Mouse (Mus musculus): ENCODE measurements around the gene Rptor. TPM values are rescaled to one million over a fixed set of nuclear protein-coding genes. Genes with fewer than 3 reads are reported as not detected.

The Rptor gene
- polyA plus RNA-seq, 1 experiment from 2014 or later, result 17.7 TPM

DNA sequence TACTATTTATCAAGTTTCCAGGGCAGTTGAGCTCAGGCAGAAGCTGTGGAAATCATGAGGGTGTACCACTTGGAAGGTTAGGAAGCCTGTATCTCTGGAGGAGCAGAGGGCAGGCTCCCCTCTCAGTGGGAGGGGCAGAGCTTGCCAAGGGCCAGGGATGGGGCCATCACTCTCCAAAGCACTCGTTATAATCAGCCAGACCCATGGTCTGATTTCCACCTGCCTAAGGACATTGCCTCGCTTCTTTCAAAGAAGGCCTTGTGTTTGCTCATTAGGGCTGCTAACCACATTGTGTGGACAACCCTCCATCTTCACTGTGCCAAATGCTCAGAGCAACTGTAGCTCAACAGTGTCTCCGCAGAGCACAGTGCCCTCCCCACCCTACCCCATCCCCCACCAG lies 215.2 kb downstream of the Rptor start:
- H3K9me3 ChIP-seq, result no peaks in the 10 kb centered on the region
- no peaks in the 10 kb centered on the region for H3K27me3 ChIP-seq
- H3K4me1 ChIP-seq, result no peaks in the 10 kb centered on the region
- peaks cover 49% of the 10 kb centered on the region for H3K36me3 ChIP-seq
- WGBS, result 52% methylated on average over 3 of the region's 3 CpGs
- H3K4me2 ChIP-seq (replicated peaks), result no peak overlapping the region
- no peak overlapping the region for H3K27ac ChIP-seq
- H3K9ac ChIP-seq, result no peak overlapping the region
- ATAC-seq (ENCODE audit: insufficient number of reproducible peaks, insufficient read depth, low FRiP score, low TSS enrichment), result no peak
- H3K4me3 ChIP-seq, result no peak overlapping the region

DNA sequence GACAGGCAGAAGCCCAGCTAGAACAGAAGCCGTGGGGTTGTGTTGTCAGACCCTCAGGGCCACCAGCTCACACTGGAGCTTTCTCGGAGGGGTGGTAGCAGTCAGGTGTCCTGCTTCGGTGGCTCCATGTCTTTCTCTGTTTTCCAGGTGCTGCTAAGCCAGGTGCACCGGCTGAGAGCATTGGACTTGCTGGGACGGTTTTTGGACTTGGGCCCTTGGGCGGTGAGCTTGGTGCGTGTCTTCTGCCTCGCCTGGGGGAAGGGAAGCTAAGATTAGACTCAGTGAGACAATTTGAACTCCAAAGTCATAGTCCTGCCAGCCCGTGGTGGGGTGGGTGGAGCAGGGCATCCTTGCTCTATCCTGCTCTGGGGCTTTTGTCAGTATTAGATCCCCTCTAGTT lies 218.8 kb downstream of the Rptor start:
- H3K9ac ChIP-seq, result no peak overlapping the region
- H3K4me3 ChIP-seq, result no peak overlapping the region
- H3K27me3 ChIP-seq, result no peaks in the 10 kb centered on the region
- no peaks in the 10 kb centered on the region for H3K9me3 ChIP-seq
- H3K36me3 ChIP-seq, result peaks cover 42% of the 10 kb centered on the region
- ATAC-seq (ENCODE audit: insufficient number of reproducible peaks, insufficient read depth, low FRiP score, low TSS enrichment), result no peak
- no peak overlapping the region for H3K27ac ChIP-seq
- WGBS, result 85% methylated on average over 9 of the region's 9 CpGs
- H3K4me2 ChIP-seq (replicated peaks), result no peak overlapping the region
- no peaks in the 10 kb centered on the region for H3K4me1 ChIP-seq

DNA sequence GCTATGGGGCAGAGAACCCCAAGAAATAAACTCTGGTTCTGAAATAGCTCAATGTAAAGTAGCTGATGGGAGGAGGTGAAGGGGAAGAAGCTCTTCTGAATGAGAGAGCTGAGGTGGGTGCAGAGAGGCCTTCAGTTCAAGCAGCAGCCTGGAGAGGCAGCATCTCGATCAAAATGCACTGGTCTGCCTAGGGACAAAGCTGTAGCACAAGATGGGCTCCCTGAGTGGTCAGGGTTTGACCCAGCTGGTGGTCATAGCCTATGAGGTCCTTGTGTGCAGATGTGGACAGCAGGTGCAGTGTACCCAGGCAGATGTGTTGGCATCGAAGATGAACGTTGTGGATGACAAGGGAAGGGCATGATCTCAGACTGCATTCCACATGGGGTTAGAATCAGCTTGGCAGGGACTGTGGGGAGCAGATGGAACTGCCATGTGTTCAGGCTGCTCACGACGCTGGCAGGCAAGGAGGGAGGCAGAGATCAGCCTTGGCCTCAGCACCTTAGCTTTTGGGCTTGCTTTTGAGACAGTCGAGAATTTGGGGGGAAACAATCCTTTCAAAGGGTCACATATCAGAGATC lies 221.5 kb downstream of the Rptor start:
- ATAC-seq (ENCODE audit: insufficient number of reproducible peaks, insufficient read depth, low FRiP score, low TSS enrichment), result no peak
- Histone ChIP-seq H3K27ac (no peak overlapping the region), H3K27me3 (no peaks in the 10 kb centered on the region), H3K9me3 (no peaks in the 10 kb centered on the region), H3K4me1 (no peaks in the 10 kb centered on the region), H3K4me3 (no peak overlapping the region), H3K36me3 (peaks cover 50% of the 10 kb centered on the region), H3K9ac (no peak overlapping the region), H3K4me2 (replicated peaks) (no peak overlapping the region)
- WGBS, result 87% methylated on average over 6 of the region's 6 CpGs

- no peaks in the 10 kb centered on the region for H3K27me3 ChIP-seq
- no peak overlapping the region for H3K27ac ChIP-seq
- peaks cover 47% of the 10 kb centered on the region for H3K36me3 ChIP-seq
- no peak overlapping the region for H3K9ac ChIP-seq
- no peak for ATAC-seq (ENCODE audit: insufficient number of reproducible peaks, insufficient read depth, low FRiP score, low TSS enrichment)
- WGBS, result 94% methylated on average over 6 of the region's 6 CpGs
- no peak overlapping the region for H3K4me2 ChIP-seq (replicated peaks)
- H3K9me3 ChIP-seq, result no peaks in the 10 kb centered on the region
- no peaks in the 10 kb centered on the region for H3K4me1 ChIP-seq
- H3K4me3 ChIP-seq, result no peak overlapping the region
Observed at GRCm38 (mm10) chr11:119825783-119826182, 223.1 kb downstream of the Rptor start.

DNA sequence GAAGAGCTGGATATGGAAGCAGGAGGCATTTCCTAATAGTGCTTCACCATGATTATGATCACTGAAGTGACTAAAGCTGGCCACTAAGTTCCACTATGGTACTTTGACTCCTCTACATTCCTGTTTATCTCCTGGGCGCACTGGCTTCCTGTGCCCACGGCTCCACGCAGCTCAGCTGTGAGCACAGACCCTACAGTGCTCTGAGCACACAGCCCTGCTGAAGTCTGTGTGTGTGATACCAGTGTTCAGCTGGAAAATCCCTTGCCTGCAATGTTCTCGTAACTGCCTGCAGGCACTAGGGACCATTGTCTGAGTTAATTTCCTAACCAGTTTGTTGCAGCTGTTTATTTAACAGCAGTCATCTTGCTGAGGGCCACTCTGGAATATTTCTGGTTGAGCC lies 223.5 kb downstream of the Rptor start:
- Histone ChIP-seq H3K36me3 (peaks cover 52% of the 10 kb centered on the region), H3K4me3 (no peak overlapping the region), H3K27me3 (no peaks in the 10 kb centered on the region), H3K9me3 (no peaks in the 10 kb centered on the region), H3K4me2 (replicated peaks) (no peak overlapping the region), H3K27ac (no peak overlapping the region), H3K9ac (no peak overlapping the region), H3K4me1 (no peaks in the 10 kb centered on the region)
- ATAC-seq (ENCODE audit: insufficient number of reproducible peaks, insufficient read depth, low FRiP score, low TSS enrichment), result no peak
- WGBS, result 83% methylated on average over 4 of the region's 4 CpGs

DNA sequence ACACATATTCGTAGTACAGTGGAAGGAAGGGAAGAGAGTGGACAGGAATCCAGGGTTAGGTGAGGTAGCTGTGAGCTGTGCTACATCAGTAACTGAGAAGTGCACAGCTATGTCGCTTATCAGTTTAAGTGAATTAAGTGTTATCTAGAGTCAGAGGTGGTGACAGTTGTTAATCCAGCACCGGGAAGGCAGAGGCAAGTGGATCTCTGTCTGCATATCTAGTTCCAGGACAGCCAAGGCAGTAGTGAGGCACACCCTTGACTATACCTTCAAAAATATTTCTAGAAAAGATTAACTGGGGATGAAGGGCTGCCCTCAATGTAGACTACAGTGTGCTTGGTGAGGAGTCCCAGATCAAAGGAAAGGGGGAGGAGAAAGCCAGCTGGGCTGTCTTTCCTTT lies 226.4 kb downstream of the Rptor start:
- Histone ChIP-seq H3K27me3 (no peaks in the 10 kb centered on the region), H3K4me3 (no peak overlapping the region), H3K27ac (no peak overlapping the region), H3K4me2 (replicated peaks) (no peak overlapping the region), H3K9ac (no peak overlapping the region), H3K36me3 (peaks cover 36% of the 10 kb centered on the region), H3K4me1 (no peaks in the 10 kb centered on the region), H3K9me3 (no peaks in the 10 kb centered on the region)
- ATAC-seq (ENCODE audit: insufficient number of reproducible peaks, insufficient read depth, low FRiP score, low TSS enrichment), result no peak
- WGBS, result 88% methylated on average over 3 of the region's 3 CpGs

DNA sequence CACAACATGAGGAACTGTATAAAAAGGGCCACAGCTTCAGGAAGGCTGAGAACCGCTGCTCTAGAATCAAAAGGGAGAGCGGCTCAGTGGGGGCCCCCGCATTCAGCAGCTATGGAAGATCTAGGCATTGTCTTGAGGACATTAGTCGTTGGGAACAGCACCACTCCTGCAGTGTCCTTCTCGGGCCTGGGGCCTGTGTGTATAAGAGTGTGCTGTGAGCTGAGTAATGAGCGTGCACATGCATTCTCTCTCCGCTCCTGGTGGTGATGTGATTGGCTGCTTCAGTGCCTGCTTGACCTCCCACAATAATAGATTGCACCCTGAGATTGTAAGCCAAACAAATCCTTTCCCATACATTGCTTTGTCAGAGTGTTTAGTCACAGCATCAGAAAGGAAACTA lies 229.0 kb downstream of the Rptor start:
- H3K4me3 ChIP-seq, result no peak overlapping the region
- H3K27ac ChIP-seq, result no peak overlapping the region
- no peak for ATAC-seq (ENCODE audit: insufficient number of reproducible peaks, insufficient read depth, low FRiP score, low TSS enrichment)
- no peaks in the 10 kb centered on the region for H3K27me3 ChIP-seq
- peaks cover 29% of the 10 kb centered on the region for H3K36me3 ChIP-seq
- H3K4me1 ChIP-seq, result no peaks in the 10 kb centered on the region
- no peaks in the 10 kb centered on the region for H3K9me3 ChIP-seq
- H3K9ac ChIP-seq, result no peak overlapping the region
- H3K4me2 ChIP-seq (replicated peaks), result no peak overlapping the region
- WGBS, result 82% methylated on average over 7 of the region's 7 CpGs

- Histone ChIP-seq H3K4me2 (replicated peaks) (no peak overlapping the region), H3K27me3 (no peaks in the 10 kb centered on the region), H3K4me1 (no peaks in the 10 kb centered on the region), H3K9me3 (no peaks in the 10 kb centered on the region), H3K9ac (no peak overlapping the region), H3K27ac (no peak overlapping the region), H3K4me3 (no peak overlapping the region), H3K36me3 (peaks cover 22% of the 10 kb centered on the region)
- ATAC-seq (ENCODE audit: insufficient number of reproducible peaks, insufficient read depth, low FRiP score, low TSS enrichment), result no peak
Observed at GRCm38 (mm10) chr11:119833311-119833710, 230.6 kb downstream of the Rptor start.

DNA sequence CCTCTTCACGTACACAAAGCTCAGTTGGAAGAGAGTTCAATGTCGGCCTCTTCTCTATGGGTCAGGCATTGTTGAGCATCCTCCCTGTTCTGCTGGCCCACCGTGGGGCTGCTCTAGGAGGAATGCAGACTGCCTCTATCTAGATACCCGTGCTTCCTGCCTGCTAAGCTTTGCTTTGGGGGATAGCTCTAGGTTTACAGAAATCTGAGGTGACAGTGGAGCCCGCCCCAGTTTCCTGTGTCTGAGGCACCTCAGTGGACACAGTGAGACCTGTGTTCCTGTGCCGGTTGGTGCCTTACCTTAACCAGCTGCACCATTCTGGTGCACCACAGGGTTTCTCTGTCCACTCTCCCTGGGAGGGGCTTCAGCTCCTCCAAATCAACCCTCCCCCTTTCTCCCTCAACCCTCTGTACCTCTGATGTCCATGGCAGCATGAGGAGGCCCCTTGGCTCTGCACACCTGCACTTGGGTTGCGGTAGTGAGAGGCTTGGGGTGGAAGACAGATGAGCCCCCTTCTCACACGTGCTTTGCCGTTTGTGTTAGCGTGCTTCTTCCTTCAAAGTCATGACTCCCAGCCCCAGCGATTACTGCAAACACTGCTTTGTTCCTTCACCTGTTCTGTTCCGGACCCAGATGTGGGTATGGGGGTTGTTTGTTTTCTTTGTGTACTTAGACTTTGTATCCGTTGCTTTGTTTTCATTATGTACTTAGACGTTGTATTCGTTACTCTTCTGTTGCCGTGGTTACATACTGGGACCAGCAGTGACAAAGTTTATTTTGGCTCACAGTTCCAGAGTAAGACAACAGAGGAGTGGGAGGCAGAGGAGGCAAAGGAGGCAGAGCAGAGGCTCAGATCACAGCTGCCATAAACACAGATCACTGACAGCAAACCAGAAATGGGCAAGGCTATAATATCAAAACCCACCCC lies 231.4 kb downstream of the Rptor start:
- no peak overlapping the region for H3K4me2 ChIP-seq (replicated peaks)
- H3K4me3 ChIP-seq, result no peak overlapping the region
- 61% methylated on average over 16 of the region's 16 CpGs for WGBS
- no peaks in the 10 kb centered on the region for H3K27me3 ChIP-seq
- no peak for ATAC-seq (ENCODE audit: insufficient number of reproducible peaks, insufficient read depth, low FRiP score, low TSS enrichment)
- H3K4me1 ChIP-seq, result no peaks in the 10 kb centered on the region
- no peak overlapping the region for H3K9ac ChIP-seq
- peaks cover 14% of the 10 kb centered on the region for H3K36me3 ChIP-seq
- H3K9me3 ChIP-seq, result no peaks in the 10 kb centered on the region
- no peak overlapping the region for H3K27ac ChIP-seq

DNA sequence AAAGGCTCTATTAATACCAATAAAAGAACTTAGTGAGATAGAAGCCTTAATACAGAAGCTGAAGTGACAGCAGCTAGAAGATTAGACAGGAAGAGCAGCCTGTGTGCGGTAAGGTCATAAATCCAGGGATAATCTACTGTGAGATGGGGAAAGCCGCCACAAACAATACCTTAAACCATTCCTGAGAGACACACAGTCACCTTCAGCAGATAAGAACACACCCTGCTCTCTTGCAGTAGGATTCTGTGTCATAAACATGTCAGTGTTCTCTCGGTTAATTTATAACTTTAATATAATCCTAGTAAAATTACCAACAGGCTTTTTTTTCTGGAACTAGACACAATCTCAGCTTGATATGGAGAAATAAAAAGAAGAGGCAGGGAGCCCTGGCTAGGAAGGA lies 233.6 kb downstream of the Rptor start:
- no peak overlapping the region for H3K4me2 ChIP-seq (replicated peaks)
- H3K27ac ChIP-seq, result no peak overlapping the region
- H3K4me3 ChIP-seq, result no peak overlapping the region
- H3K36me3 ChIP-seq, result peaks cover 8% of the 10 kb centered on the region; the same call in 1 of the 2 replicates
- no peak overlapping the region for H3K9ac ChIP-seq
- ATAC-seq (ENCODE audit: insufficient number of reproducible peaks, insufficient read depth, low FRiP score, low TSS enrichment), result no peak
- no peaks in the 10 kb centered on the region for H3K27me3 ChIP-seq
- no peaks in the 10 kb centered on the region for H3K4me1 ChIP-seq
- 87% methylated on average over 3 of the region's 3 CpGs for WGBS
- no peaks in the 10 kb centered on the region for H3K9me3 ChIP-seq

DNA sequence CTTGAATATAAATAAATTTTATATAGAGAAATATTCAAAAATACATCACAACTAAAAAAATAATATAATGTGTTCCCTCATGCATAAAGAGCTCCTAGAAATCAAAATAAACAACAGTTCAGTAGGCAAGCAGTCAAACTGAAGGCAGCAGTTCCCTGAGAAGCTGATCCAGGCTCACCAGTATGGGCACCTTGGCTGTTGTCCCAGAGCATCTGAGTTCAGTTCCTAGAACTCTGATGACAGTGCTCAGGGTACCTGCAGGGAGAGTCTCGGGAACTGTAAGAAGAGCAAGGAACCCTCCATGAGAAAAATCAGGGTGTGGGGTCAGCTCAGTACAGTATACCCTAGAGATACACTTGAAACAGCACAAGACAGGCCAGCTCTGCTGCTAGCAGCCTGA lies 235.1 kb downstream of the Rptor start:
- H3K36me3 ChIP-seq, result peaks cover 13% of the 10 kb centered on the region; the same call in 1 of the 2 replicates
- H3K27me3 ChIP-seq, result no peaks in the 10 kb centered on the region
- no peak overlapping the region for H3K27ac ChIP-seq
- ATAC-seq (ENCODE audit: insufficient number of reproducible peaks, insufficient read depth, low FRiP score, low TSS enrichment), result no peak
- no peaks in the 10 kb centered on the region for H3K4me1 ChIP-seq
- WGBS, result 76% methylated on average over 1 of the region's 1 CpGs
- H3K9me3 ChIP-seq, result no peaks in the 10 kb centered on the region
- no peak overlapping the region for H3K9ac ChIP-seq
- H3K4me2 ChIP-seq (replicated peaks), result no peak overlapping the region
- H3K4me3 ChIP-seq, result no peak overlapping the region

Data from embryonic facial prominence, embryonic 12.5 days (tissue).